Comparison of ENCODE assay signal across 8 mouse cellular contexts in the genomic region with DNA sequence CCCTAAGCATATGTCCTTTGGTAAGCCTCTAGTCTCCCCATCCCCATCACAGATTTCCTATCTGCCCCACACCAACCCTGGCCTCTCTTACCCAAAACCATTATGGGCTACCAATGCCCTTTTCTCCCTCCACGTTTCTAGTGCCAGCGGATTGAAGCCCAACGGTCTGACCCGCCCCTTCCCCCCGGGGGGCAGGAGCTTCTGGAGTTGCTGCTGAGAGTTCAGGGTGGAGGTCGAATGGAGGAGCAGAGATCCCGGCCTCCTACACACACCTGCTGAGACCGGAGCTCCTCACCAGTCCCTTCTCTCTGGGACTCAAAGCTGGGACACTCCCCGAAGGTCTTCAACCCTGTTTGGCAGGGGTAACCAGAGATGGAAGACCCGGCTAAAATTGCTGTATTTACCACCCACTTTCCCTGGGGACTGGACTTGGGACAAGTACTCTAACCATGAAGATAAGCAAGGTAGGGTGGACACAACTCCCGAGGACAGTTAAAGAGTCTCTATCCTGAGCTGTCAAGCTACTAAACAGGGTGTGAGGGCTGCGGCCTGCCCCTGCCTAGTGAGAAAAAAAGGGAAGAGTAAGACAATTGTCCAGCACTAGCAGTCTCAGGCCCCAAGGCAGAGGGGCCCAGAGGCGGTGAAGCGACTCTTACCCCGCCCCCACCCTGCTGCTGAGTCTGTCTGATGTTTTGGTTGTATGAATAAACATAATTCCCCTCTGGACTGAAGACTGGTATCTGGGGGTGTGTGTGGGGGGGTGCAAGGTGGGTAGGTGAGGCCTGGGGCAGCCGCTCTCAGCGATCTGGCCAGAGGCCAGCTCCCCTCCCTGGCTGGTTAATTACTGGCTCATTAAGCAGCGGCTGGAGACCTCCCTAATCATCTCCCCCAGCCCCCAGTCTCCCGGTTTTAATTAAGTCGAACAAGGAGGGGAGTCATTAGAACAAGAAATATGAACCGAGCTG. TPM values are rescaled to one million over a fixed set of nuclear protein-coding genes. Genes with fewer than 3 reads are reported as not detected.
DNase-seq lines count a peak whose midpoint lies in the region; ATAC-seq and TF ChIP-seq lines count a peak whose summit lies in the region.

Gene Pbx2, plus strand, starts transcription at position 238 of the 965 bp plus-strand sequence.

- no peak for TF ChIP-seq CTCF in liver, postnatal 0 days (IDR thresholded peaks at IDR 0.05; ENCODE audit: low read depth)

- H3K9ac ChIP-seq in heart, embryonic 11.5 days (ENCODE audit: low read depth, low read length), result peak within 1 kb of the TSS; percentile 98
- H3K9ac ChIP-seq in liver, postnatal 0 days (replicated peaks), result peak within 1 kb of the TSS; percentile 88

- H3K4me3 ChIP-seq in embryonic facial prominence, embryonic 10.5 days, result peak within 1 kb of the TSS; percentile 79
- H3K4me3 ChIP-seq in heart, embryonic 11.5 days (ENCODE audit: low read depth, low read length), result peak within 1 kb of the TSS; percentile 83
- H3K4me3 ChIP-seq in liver, postnatal 0 days (ENCODE audit: low read depth, low read length), result peak within 1 kb of the TSS; percentile 69

- peaks cover 97% of the 10 kb centered on the region for H3K4me1 ChIP-seq in embryonic facial prominence, embryonic 10.5 days
- H3K4me1 ChIP-seq in heart, embryonic 11.5 days (ENCODE audit: control insufficient read depth, insufficient read depth, low read length), result peaks cover 62% of the 10 kb centered on the region
- H3K4me1 ChIP-seq in liver, postnatal 0 days (ENCODE audit: insufficient read depth), result peaks cover 68% of the 10 kb centered on the region

- no peaks in the 10 kb centered on the region for H3K27me3 ChIP-seq in embryonic facial prominence, embryonic 10.5 days (replicated peaks; ENCODE audit: low read depth, poor library complexity, severe bottlenecking)
- no peaks in the 10 kb centered on the region for H3K27me3 ChIP-seq in heart, embryonic 11.5 days (ENCODE audit: control insufficient read depth, insufficient read depth, low read length)
- no peaks in the 10 kb centered on the region for H3K27me3 ChIP-seq in liver, postnatal 0 days (ENCODE audit: insufficient read depth, low read length)

- 1% methylated on average over 21 of the region's 21 CpGs for whole genome bisulfite sequencing in embryonic facial prominence, embryonic 10.5 days
- 7% methylated on average over 21 of the region's 21 CpGs for WGBS in heart, embryonic 11.5 days (ENCODE audit: insufficient replicate concordance)
- 5% methylated on average over 21 of the region's 21 CpGs for WGBS in liver, postnatal 0 days (ENCODE audit: insufficient replicate concordance)

- no peak for TF ChIP-seq EP300 in liver, postnatal 0 days (IDR thresholded peaks at IDR 0.05; ENCODE audit: low read depth)

- H3K9me3 ChIP-seq in embryonic facial prominence, embryonic 10.5 days, result no peaks in the 10 kb centered on the region
- no peaks in the 10 kb centered on the region for H3K9me3 ChIP-seq in heart, embryonic 11.5 days (replicated peaks; ENCODE audit: control insufficient read depth, low read length)
- no peaks in the 10 kb centered on the region for H3K9me3 ChIP-seq in liver, postnatal 0 days (ENCODE audit: low read length)

- no peak for DNase-seq in urinary bladder, adult 2 months (ENCODE audit: low spot score)
- DNase-seq in urinary bladder, adult 18-20 months (ENCODE audit: low spot score in 2 of 2), result no peak
- DNase-seq in embryonic facial prominence, embryonic 10.5 days (ENCODE audit: low spot score), result peak; percentile 79
- peak; percentile 59 for DNase-seq in kidney, postnatal 10 days
- DNase-seq in liver, postnatal 0 days, result peak; percentile 64
- no peak for DNase-seq in right cerebral cortex, postnatal 14 days

- peaks cover 27% of the 10 kb centered on the region for H3K36me3 ChIP-seq in embryonic facial prominence, embryonic 10.5 days (replicated peaks)
- H3K36me3 ChIP-seq in heart, embryonic 11.5 days (ENCODE audit: control insufficient read depth, insufficient read depth, low read length), result peaks cover 9% of the 10 kb centered on the region; the same call in 1 of the 2 replicates
- peaks cover 22% of the 10 kb centered on the region for H3K36me3 ChIP-seq in liver, postnatal 0 days (replicated peaks; ENCODE audit: insufficient read depth, low read length)

- ATAC-seq in heart, embryonic 11.5 days (replicated peaks; ENCODE audit: insufficient number of reproducible peaks, low FRiP score, low TSS enrichment), result no peak
- 0 out of 2 replicates have a peak, but pooled peaks have one; percentile 3 for ATAC-seq in liver, postnatal 0 days
- no peak for ATAC-seq in neutrophil, adult 5-6 weeks (ENCODE audit: extremely low read depth, insufficient number of reproducible peaks, low FRiP score, poor library complexity, severe bottlenecking)

- H3K27ac ChIP-seq in embryonic facial prominence, embryonic 10.5 days (replicated peaks), result peak within 1 kb of the TSS; percentile 100
- peak within 1 kb of the TSS; percentile 97 for H3K27ac ChIP-seq in heart, embryonic 11.5 days (ENCODE audit: low read depth, low read length)
- peak within 1 kb of the TSS; percentile 84 for H3K27ac ChIP-seq in liver, postnatal 0 days (ENCODE audit: low read depth)

- peak within 1 kb of the TSS; percentile 92 for H3K4me2 ChIP-seq in heart, embryonic 11.5 days
- peak within 1 kb of the TSS; percentile 99 for H3K4me2 ChIP-seq in liver, postnatal 0 days (ENCODE audit: low read depth, low read length)

RNA-seq across cellular contexts. Expression of gene Pbx2, which starts in this region (rescaled TPM):
- polyA plus RNA-seq in urinary bladder, adult 2 months (2012; rRNA removed), result 55.2 and 58.1 TPM in 2 replicates
- polyA plus RNA-seq in embryonic facial prominence, embryonic 10.5 days (2016; fragmentation: Nextera tagmentation; extraction: Ambion mirVana), result 18.2 and 19.5 TPM in 2 replicates
- 11.8 and 12.5 TPM in 2 replicates for polyA plus RNA-seq in heart, embryonic 11.5 days (2014; fragmentation: Nextera tagmentation; extraction: Ambion mirVana)
- 3.6 and 4.9 TPM in 2 replicates for polyA plus RNA-seq in liver, postnatal 0 days (2015; fragmentation: Nextera tagmentation; extraction: Ambion mirVana)
- total RNA-seq in neutrophil, adult 5-6 weeks (2017), result 89.6 and 100 TPM in 2 replicates

Comparison
In these comparisons a context has a peak if more than half of its experiments do, and no peak if none do; other contexts are left out.
1. DNase-seq: peak in embryonic facial prominence, embryonic 10.5 days (single experiment), kidney, postnatal 10 days (single experiment) and liver, postnatal 0 days (single experiment); none in urinary bladder, adult 2 months (single experiment), urinary bladder, adult 18-20 months (0 of 2) and right cerebral cortex, postnatal 14 days (single experiment).
2. Peak in every context shown above with its lines, with median percentiles within 50 percentile points of each other: H3K27ac ChIP-seq and H3K4me3 ChIP-seq.